Comparison of ENCODE assay signal across 9 mouse cellular contexts in the genomic region with DNA sequence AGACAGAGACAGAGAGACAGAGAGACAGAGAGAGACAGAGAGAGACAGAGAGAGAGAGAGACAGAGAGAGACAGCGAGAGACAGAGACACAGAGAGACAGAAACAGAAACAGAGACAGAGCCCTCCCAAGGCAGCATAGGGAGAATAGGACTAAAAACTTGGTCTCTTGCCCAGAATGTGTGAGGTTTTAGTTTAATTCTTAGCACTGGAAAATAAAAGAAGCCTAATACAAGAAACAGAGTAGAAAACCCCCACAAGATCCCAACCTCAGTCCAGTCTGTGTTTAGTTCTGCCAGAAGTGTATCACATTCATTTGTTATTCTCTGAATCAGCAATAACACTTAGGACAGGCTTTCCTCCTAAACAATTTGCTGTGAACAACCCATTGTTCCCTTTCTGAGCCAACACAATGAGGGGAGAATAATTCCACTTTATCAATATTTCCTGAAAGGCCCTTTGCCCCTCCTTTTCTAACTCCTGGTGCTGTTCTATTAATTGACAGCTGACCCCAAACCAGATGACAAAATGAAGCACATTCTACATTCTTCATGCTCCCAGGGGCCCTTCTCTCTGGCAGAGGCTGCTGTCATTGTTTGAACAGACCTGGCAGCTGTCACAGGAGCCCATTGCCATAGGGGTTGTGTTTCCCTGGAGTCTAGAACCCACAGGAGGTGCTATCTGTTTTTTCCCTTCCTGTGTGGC. TPM values are rescaled to one million over a fixed set of nuclear protein-coding genes. Genes with fewer than 3 reads are reported as not detected.
A peak's percentile ranks its signal among the peaks of the same experiment; 100 is the strongest.
DNase-seq lines count a peak whose midpoint lies in the region; ATAC-seq and TF ChIP-seq lines count a peak whose summit lies in the region.
"Had no signal": no experiment of that assay in that cellular context is flagged by ENCODE, and none has a peak within 500 bp of the region (broad histone marks: within the 10 kb centered on the region; RNA-seq: fewer than 3 reads in every experiment).

No protein-coding gene starts in this region.

- no peak for TF ChIP-seq POLR2A in thymus, adult 2 months (IDR thresholded peaks at IDR 0.05; ENCODE audit: control insufficient read depth, extremely low read depth, insufficient read depth, low read length, poor library complexity)

- no peak overlapping the region for H3K9ac ChIP-seq in stomach, embryonic 16.5 days (ENCODE audit: low read length)
- no peak overlapping the region for H3K9ac ChIP-seq in stomach, postnatal 0 days (ENCODE audit: low read length)
- no peak overlapping the region for H3K9ac ChIP-seq in hindbrain, embryonic 14.5 days

- DNase-seq in stomach, postnatal 0 days (ENCODE audit: low spot score), result no peak
- DNase-seq in gastrocnemius, adult 18-20 months (ENCODE audit: low spot score), result peak; percentile 5
- DNase-seq in hindbrain, embryonic 14.5 days (ENCODE audit: low spot score), result no peak
- peak; percentile 9 for DNase-seq in skeletal muscle tissue, adult 2 months (ENCODE audit: low read depth, low spot score)
- DNase-seq in thymus, adult 2 months, result no peak
- DNase-seq in thymus, postnatal 10 days (ENCODE audit: low spot score in 2 of 2), result no peak
- no peak for DNase-seq in kidney, adult 8-10 months

- no peak overlapping the region for H3K4me2 ChIP-seq in stomach, embryonic 16.5 days (ENCODE audit: low read depth, low read length)
- no peak overlapping the region for H3K4me2 ChIP-seq in stomach, postnatal 0 days (replicated peaks; ENCODE audit: low read depth)
- H3K4me2 ChIP-seq in hindbrain, embryonic 14.5 days (replicated peaks), result no peak overlapping the region

- no peaks in the 10 kb centered on the region; the same call in 1 of the 2 replicates for H3K4me1 ChIP-seq in stomach, embryonic 16.5 days (ENCODE audit: control insufficient read depth, insufficient read depth, low read length)
- no peaks in the 10 kb centered on the region for H3K4me1 ChIP-seq in stomach, postnatal 0 days (replicated peaks; ENCODE audit: control insufficient read depth, insufficient read depth)
- no peaks in the 10 kb centered on the region; the same call in 1 of the 2 replicates for H3K4me1 ChIP-seq in hindbrain, embryonic 14.5 days (replicated peaks; ENCODE audit: control insufficient read depth, insufficient read depth, low read length)
- no peaks in the 10 kb centered on the region for H3K4me1 ChIP-seq in thymus, adult 2 months (replicated peaks; ENCODE audit: control insufficient read depth, insufficient read depth, low read length)

- TF ChIP-seq CTCF in stomach, postnatal 0 days (IDR thresholded peaks at IDR 0.05; ENCODE audit: low read depth), result no peak
- no peak for TF ChIP-seq CTCF in thymus, adult 2 months (IDR thresholded peaks at IDR 0.05; ENCODE audit: borderline replicate concordance, control insufficient read depth, extremely low read depth, insufficient read depth, low read length, poor library complexity)

- no peaks in the 10 kb centered on the region for H3K27me3 ChIP-seq in stomach, embryonic 16.5 days (ENCODE audit: control insufficient read depth, insufficient read depth, low read length)
- no peaks in the 10 kb centered on the region for H3K27me3 ChIP-seq in stomach, postnatal 0 days (ENCODE audit: control insufficient read depth, insufficient read depth, low read length)
- H3K27me3 ChIP-seq in hindbrain, embryonic 14.5 days (ENCODE audit: control insufficient read depth, insufficient read depth, low read length), result no peaks in the 10 kb centered on the region
- no peaks in the 10 kb centered on the region for H3K27me3 ChIP-seq in thymus, adult 2 months (ENCODE audit: control insufficient read depth, insufficient read depth, low read length)

- 93% methylated on average over 1 of the region's 1 CpGs for WGBS in stomach, embryonic 16.5 days
- WGBS in stomach, postnatal 0 days, result 86% methylated on average over 1 of the region's 1 CpGs
- 85% methylated on average over 1 of the region's 1 CpGs for WGBS in hindbrain, embryonic 14.5 days
- 95% methylated on average over 1 of the region's 1 CpGs for WGBS in thymus, adult 2 months

- H3K4me3 ChIP-seq in stomach, embryonic 16.5 days (replicated peaks; ENCODE audit: low read length), result no peak overlapping the region
- no peak overlapping the region for H3K4me3 ChIP-seq in stomach, postnatal 0 days (ENCODE audit: low read depth, low read length)
- no peak overlapping the region for H3K4me3 ChIP-seq in hindbrain, embryonic 14.5 days (replicated peaks; ENCODE audit: low read length)
- H3K4me3 ChIP-seq in thymus, adult 2 months (ENCODE audit: control insufficient read depth, insufficient read depth, low read length), result no peak overlapping the region

- H3K36me3 ChIP-seq in stomach, embryonic 16.5 days (ENCODE audit: control insufficient read depth, insufficient read depth, low read length), result no peaks in the 10 kb centered on the region
- no peaks in the 10 kb centered on the region for H3K36me3 ChIP-seq in stomach, postnatal 0 days (ENCODE audit: control insufficient read depth, insufficient read depth, low read length)
- no peaks in the 10 kb centered on the region for H3K36me3 ChIP-seq in hindbrain, embryonic 14.5 days (replicated peaks; ENCODE audit: control insufficient read depth, insufficient read depth)
- no peaks in the 10 kb centered on the region for H3K36me3 ChIP-seq in thymus, adult 2 months (ENCODE audit: control insufficient read depth, insufficient read depth, low read length)

- ATAC-seq in stomach, embryonic 16.5 days (ENCODE audit: insufficient read depth, low FRiP score), result 0 out of 2 replicates have a peak, but pooled peaks have one; percentile 25
- no peak for ATAC-seq in stomach, postnatal 0 days (ENCODE audit: low FRiP score, low TSS enrichment)
- peak; percentile 64; the same call in 1 of the 2 replicates for ATAC-seq in hindbrain, embryonic 14.5 days (ENCODE audit: low FRiP score)

- peak overlapping the region; percentile 42; the same call in 1 of the 2 replicates for H3K27ac ChIP-seq in stomach, embryonic 16.5 days (ENCODE audit: low read length)
- no peak overlapping the region for H3K27ac ChIP-seq in stomach, postnatal 0 days (replicated peaks)
- 0 out of 2 replicates have a peak overlapping the region, but pooled peaks have one; percentile 2 for H3K27ac ChIP-seq in hindbrain, embryonic 14.5 days
- H3K27ac ChIP-seq in thymus, adult 2 months (ENCODE audit: control insufficient read depth, insufficient read depth, low read length), result no peak overlapping the region

- TF ChIP-seq EP300 in stomach, postnatal 0 days (optimal IDR thresholded peaks at IDR 0.05), result no peak

- H3K9me3 ChIP-seq in stomach, embryonic 16.5 days (replicated peaks; ENCODE audit: control insufficient read depth, low read length), result no peaks in the 10 kb centered on the region
- no peaks in the 10 kb centered on the region for H3K9me3 ChIP-seq in stomach, postnatal 0 days (ENCODE audit: control insufficient read depth, low read length)
- H3K9me3 ChIP-seq in hindbrain, embryonic 14.5 days (ENCODE audit: control insufficient read depth, low read length), result no peaks in the 10 kb centered on the region

RNA-seq across cellular contexts. Expression of a gene that starts 44.5 kb away (rescaled TPM):
- 1.7 and 1.9 TPM in 2 replicates for polyA plus RNA-seq in stomach, embryonic 16.5 days (2015; fragmentation: Nextera tagmentation; extraction: Ambion mirVana)
- polyA plus RNA-seq in stomach, postnatal 0 days (2015; fragmentation: Nextera tagmentation; extraction: Ambion mirVana), result 2.5 and 2.7 TPM in 2 replicates
- total RNA-seq in gastrocnemius, adult 18-20 months (2021), result under 1 TPM; 0.30 to 0.38 TPM
- polyA plus RNA-seq in hindbrain, embryonic 14.5 days (2014; fragmentation: Nextera tagmentation; extraction: Ambion mirVana), result 31.6 and 33.4 TPM in 2 replicates
- 0.16 and 0.18 TPM in 2 replicates for polyA plus RNA-seq in thymus, adult 2 months (2012; rRNA removed)
- total RNA-seq: monocyte, adult 5-6 weeks had no signal

Comparison
In these comparisons a context has a peak if more than half of its experiments do, and no peak if none do; other contexts are left out.
1. H3K27ac ChIP-seq: peak in stomach, embryonic 16.5 days (single experiment) and hindbrain, embryonic 14.5 days (single experiment); none in stomach, postnatal 0 days (single experiment) and thymus, adult 2 months (single experiment).
2. DNase-seq: peak in gastrocnemius, adult 18-20 months (single experiment) and skeletal muscle tissue, adult 2 months (single experiment); none in stomach, postnatal 0 days (single experiment), hindbrain, embryonic 14.5 days (single experiment), thymus, adult 2 months (single experiment), thymus, postnatal 10 days (0 of 2) and kidney, adult 8-10 months (0 of 2).